18 mouse cellular contexts compared by ENCODE assay signal in the genomic region with DNA sequence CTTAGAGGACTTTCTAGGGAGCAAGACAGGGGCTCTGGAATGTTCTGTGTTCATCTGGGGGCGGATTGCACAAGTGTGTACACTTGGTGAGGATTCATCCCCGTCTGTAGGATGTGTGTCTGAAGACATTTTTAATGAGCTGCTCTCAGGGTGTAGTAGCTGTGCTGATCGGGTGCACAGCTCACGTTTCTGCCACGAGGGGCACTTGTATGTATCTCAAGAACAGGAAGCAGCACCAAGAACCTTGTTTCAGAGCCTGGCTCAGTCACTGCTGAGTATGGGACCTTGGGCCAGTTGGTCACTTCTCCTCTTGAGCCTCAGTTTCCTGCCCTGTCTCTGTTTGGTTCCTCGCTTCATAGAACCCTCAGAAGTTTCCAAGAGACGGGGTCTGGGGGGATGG. TPM values are rescaled to one million over a fixed set of nuclear protein-coding genes. Genes with fewer than 3 reads are reported as not detected.
DNase-seq lines count a peak whose midpoint lies in the region; ATAC-seq and TF ChIP-seq lines count a peak whose summit lies in the region.
"Had no signal": no experiment of that assay in that cellular context is flagged by ENCODE, and none has a peak within 500 bp of the region (broad histone marks: within the 10 kb centered on the region; RNA-seq: fewer than 3 reads in every experiment).

No protein-coding gene starts in this region.

- no peak overlapping the region for H3K9ac ChIP-seq in lung, embryonic 14.5 days
- H3K9ac ChIP-seq in intestine, postnatal 0 days (ENCODE audit: low read depth, low read length) = no peak overlapping the region
- H3K9ac ChIP-seq: embryonic facial prominence, embryonic 15.5 days; forebrain, embryonic 13.5 days; heart, embryonic 15.5 days; hindbrain, embryonic 14.5 days; liver, embryonic 13.5 days; midbrain, embryonic 12.5 days had no signal

- 63% methylated on average over 7 of the region's 7 CpGs for WGBS in heart, embryonic 10.5 days
- WGBS in lung, embryonic 14.5 days = 53% methylated on average over 7 of the region's 7 CpGs
- WGBS in intestine, postnatal 0 days = 62% methylated on average over 7 of the region's 7 CpGs

- H3K4me1 ChIP-seq in heart, embryonic 10.5 days = peaks cover 65% of the 10 kb centered on the region
- H3K4me1 ChIP-seq in lung, embryonic 14.5 days (ENCODE audit: insufficient read depth) = peaks cover 20% of the 10 kb centered on the region
- peaks cover 10% of the 10 kb centered on the region for H3K4me1 ChIP-seq in intestine, postnatal 0 days (replicated peaks; ENCODE audit: control insufficient read depth, insufficient read depth, low read length)

- H3K27me3 ChIP-seq in heart, embryonic 10.5 days (ENCODE audit: insufficient read depth, poor library complexity, severe bottlenecking) = peaks cover 12% of the 10 kb centered on the region; the same call in 1 of the 2 replicates
- H3K27me3 ChIP-seq in lung, embryonic 14.5 days (ENCODE audit: insufficient read depth, low read length) = no peaks in the 10 kb centered on the region
- no peaks in the 10 kb centered on the region for H3K27me3 ChIP-seq in intestine, postnatal 0 days (replicated peaks; ENCODE audit: control insufficient read depth, insufficient read depth, low read length)
- H3K27me3 ChIP-seq: embryonic facial prominence, embryonic 15.5 days had no signal

- no peaks in the 10 kb centered on the region for H3K9me3 ChIP-seq in heart, embryonic 10.5 days
- H3K9me3 ChIP-seq in lung, embryonic 14.5 days (ENCODE audit: low read depth, low read length) = no peaks in the 10 kb centered on the region
- H3K9me3 ChIP-seq in intestine, postnatal 0 days (ENCODE audit: control insufficient read depth) = peaks cover 5% of the 10 kb centered on the region; the same call in 1 of the 2 replicates
- H3K9me3 ChIP-seq: embryonic facial prominence, embryonic 15.5 days; heart, embryonic 15.5 days; liver, embryonic 13.5 days had no signal

- 0 out of 2 replicates have a peak, but pooled peaks have one; percentile 16 for TF ChIP-seq CTCF in lung, embryonic 14.5 days (IDR thresholded peaks at IDR 0.05; ENCODE audit: low read depth)
- peak; percentile 43 for TF ChIP-seq CTCF in intestine, postnatal 0 days (IDR thresholded peaks at IDR 0.05; ENCODE audit: low read depth)

- H3K36me3 ChIP-seq in heart, embryonic 10.5 days = no peaks in the 10 kb centered on the region
- H3K36me3 ChIP-seq in lung, embryonic 14.5 days (ENCODE audit: insufficient read depth) = no peaks in the 10 kb centered on the region
- H3K36me3 ChIP-seq in intestine, postnatal 0 days (ENCODE audit: control insufficient read depth, insufficient read depth) = no peaks in the 10 kb centered on the region
- H3K36me3 ChIP-seq: embryonic facial prominence, embryonic 15.5 days; heart, embryonic 15.5 days; liver, embryonic 13.5 days; midbrain, embryonic 12.5 days had no signal

- H3K27ac ChIP-seq in heart, embryonic 10.5 days = peak overlapping the region; percentile 81
- no peak overlapping the region for H3K27ac ChIP-seq in lung, embryonic 14.5 days (ENCODE audit: low read depth)
- H3K27ac ChIP-seq in intestine, postnatal 0 days (ENCODE audit: low read depth, low read length) = no peak overlapping the region
- H3K27ac ChIP-seq: embryonic facial prominence, embryonic 15.5 days; forebrain, embryonic 13.5 days; gastrocnemius, adult 2 months; hindbrain, embryonic 14.5 days; liver, embryonic 13.5 days; midbrain, embryonic 12.5 days had no signal

- H3K4me2 ChIP-seq in lung, embryonic 14.5 days = no peak overlapping the region
- no peak overlapping the region for H3K4me2 ChIP-seq in intestine, postnatal 0 days (replicated peaks; ENCODE audit: low read depth)
- H3K4me2 ChIP-seq: embryonic facial prominence, embryonic 15.5 days; forebrain, embryonic 13.5 days; hindbrain, embryonic 14.5 days; liver, embryonic 13.5 days; midbrain, embryonic 12.5 days had no signal

- no peak for ATAC-seq in lung, embryonic 14.5 days (ENCODE audit: insufficient read depth)
- no peak for ATAC-seq in intestine, postnatal 0 days
- no peak for ATAC-seq in frontal cortex, adult (ENCODE audit: low TSS enrichment)
- ATAC-seq: forebrain, embryonic 13.5 days had no signal

- no peak overlapping the region for H3K4me3 ChIP-seq in heart, embryonic 10.5 days
- H3K4me3 ChIP-seq in lung, embryonic 14.5 days (ENCODE audit: low read depth, low read length) = no peak overlapping the region
- no peak overlapping the region for H3K4me3 ChIP-seq in intestine, postnatal 0 days (ENCODE audit: low read depth, low read length)
- H3K4me3 ChIP-seq: embryonic facial prominence, embryonic 15.5 days; forebrain, embryonic 13.5 days; gastrocnemius, adult 2 months; heart, embryonic 15.5 days; liver, embryonic 13.5 days; midbrain, embryonic 12.5 days had no signal

- no peak for DNase-seq in heart, embryonic 10.5 days (ENCODE audit: low spot score)
- no peak for DNase-seq in heart, adult 8-10 months (ENCODE audit: low spot score)
- DNase-seq in lung, embryonic 14.5 days = no peak
- DNase-seq in lung, postnatal 14 days = no peak
- no peak for DNase-seq in gastrocnemius, postnatal 25 days
- DNase-seq in right cerebral cortex, adult 18-20 months = no peak
- DNase-seq: B cell, adult 2 months; cerebellum, adult 2 months; gastrocnemius, adult 2 months; liver, embryonic 13.5 days; thymus, postnatal 14 days had no signal

RNA-seq across cellular contexts. Expression of gene Ptpn1, which starts 45.4 kb away (rescaled TPM):
- 45.3 and 58.3 TPM in 2 replicates for polyA plus RNA-seq in heart, embryonic 10.5 days (2016; fragmentation: Nextera tagmentation; extraction: Ambion mirVana)
- 10 to 100 TPM; 14.7 to 17.6 (median 16.4) TPM for total RNA-seq in heart, adult 8-10 months (2022)
- polyA plus RNA-seq in lung, embryonic 14.5 days (2014; fragmentation: Nextera tagmentation; extraction: Ambion mirVana) = 59.3 and 61.3 TPM in 2 replicates
- 30.5 and 33.5 TPM in 2 replicates for polyA plus RNA-seq in intestine, postnatal 0 days (2015; fragmentation: Nextera tagmentation; extraction: Ambion mirVana)
- 10 to 100 TPM; 13.5 to 14.3 TPM for total RNA-seq in gastrocnemius, postnatal 25 days (2021)
